Mouse (Mus musculus): ENCODE measurements around the gene Olfr248. TPM values are rescaled to one million over a fixed set of nuclear protein-coding genes. Genes with fewer than 3 reads are reported as not detected.
"Not testable (repeated sequence)": the region's sequence is repeated elsewhere in the genome, so short reads cannot be mapped to it uniquely, and the experiment has no call there.

Olfr248 gene
- not detected in 2 replicates for polyA plus RNA-seq (2014; fragmentation: Nextera tagmentation; extraction: Ambion mirVana)

DNA sequence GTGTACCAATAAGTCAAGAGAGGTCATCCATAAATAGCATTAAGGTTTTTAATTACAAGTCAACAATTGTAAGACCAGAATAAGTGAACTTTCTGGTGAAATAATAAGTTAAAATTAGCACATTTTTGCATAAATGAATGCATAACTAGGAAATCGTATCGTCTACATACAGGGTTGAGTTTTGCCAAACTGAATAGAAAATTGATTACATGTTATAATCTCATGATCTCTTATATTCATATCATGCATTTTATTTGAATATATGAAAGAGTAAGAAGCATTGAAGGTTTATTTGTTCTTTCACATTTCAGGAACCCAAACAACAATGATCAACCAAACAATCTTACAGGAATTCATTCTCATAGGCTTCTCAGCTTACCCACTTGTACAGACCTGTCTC, at the start of gene Olfr248:
Gene Olfr248 (plus strand): TSS at position 301 of the 400 bp plus-strand sequence.
- no peaks in the 10 kb centered on the region for H3K4me1 ChIP-seq (ENCODE audit: control insufficient read depth, insufficient read depth, low read length)
- no peak within 1 kb of the TSS for H3K9ac ChIP-seq (replicated peaks; ENCODE audit: low read depth, low read length)
- no peak within 1 kb of the TSS for H3K27ac ChIP-seq (ENCODE audit: low read depth, low read length)
- ATAC-seq (ENCODE audit: low read depth): no peak
- no peaks in the 10 kb centered on the region for H3K36me3 ChIP-seq (ENCODE audit: control insufficient read depth, insufficient read depth, low read length)
- H3K4me3 ChIP-seq (ENCODE audit: low read depth, low read length): no peak within 1 kb of the TSS
- H3K27me3 ChIP-seq (ENCODE audit: control insufficient read depth, insufficient read depth, low read length): no peaks in the 10 kb centered on the region
- WGBS: 99% methylated on average over 2 of the region's 2 CpGs
- no peaks in the 10 kb centered on the region for H3K9me3 ChIP-seq (ENCODE audit: control insufficient read depth, low read length)
- no peak within 1 kb of the TSS for H3K4me2 ChIP-seq (ENCODE audit: low read depth, low read length)

DNA sequence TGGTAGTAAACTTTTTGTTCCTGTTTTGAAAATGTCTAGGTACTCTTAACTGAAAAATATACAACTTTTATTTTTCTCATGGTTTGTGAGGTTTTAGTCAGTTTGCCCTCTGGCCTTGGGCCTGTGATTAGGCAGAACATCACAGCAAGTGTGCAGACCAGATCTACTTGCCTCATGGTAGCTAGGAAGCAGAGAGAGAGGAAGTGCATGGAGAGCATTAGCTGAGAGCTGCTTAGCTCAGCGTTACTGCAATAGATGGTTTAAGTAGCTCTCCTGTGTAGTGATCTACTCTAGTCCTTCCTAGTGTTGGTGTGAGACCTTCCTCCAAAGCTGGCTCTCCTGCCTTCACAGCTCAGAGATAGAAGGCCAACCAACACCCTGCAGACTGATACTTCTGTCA, 37.2 kb upstream of the Olfr248 start:
- WGBS: 85% methylated on average over 1 of the region's 1 CpGs
- H3K9me3 ChIP-seq (ENCODE audit: control insufficient read depth, low read length); H3K27me3 ChIP-seq (ENCODE audit: control insufficient read depth, insufficient read depth, low read length); H3K36me3 ChIP-seq (ENCODE audit: control insufficient read depth, insufficient read depth, low read length); H3K4me3 ChIP-seq (ENCODE audit: low read depth, low read length); H3K9ac ChIP-seq (replicated peaks; ENCODE audit: low read depth, low read length); H3K4me2 ChIP-seq (ENCODE audit: low read depth, low read length); H3K4me1 ChIP-seq (ENCODE audit: control insufficient read depth, insufficient read depth, low read length); H3K27ac ChIP-seq (ENCODE audit: low read depth, low read length); ATAC-seq (ENCODE audit: low read depth): not testable (repeated sequence)

DNA sequence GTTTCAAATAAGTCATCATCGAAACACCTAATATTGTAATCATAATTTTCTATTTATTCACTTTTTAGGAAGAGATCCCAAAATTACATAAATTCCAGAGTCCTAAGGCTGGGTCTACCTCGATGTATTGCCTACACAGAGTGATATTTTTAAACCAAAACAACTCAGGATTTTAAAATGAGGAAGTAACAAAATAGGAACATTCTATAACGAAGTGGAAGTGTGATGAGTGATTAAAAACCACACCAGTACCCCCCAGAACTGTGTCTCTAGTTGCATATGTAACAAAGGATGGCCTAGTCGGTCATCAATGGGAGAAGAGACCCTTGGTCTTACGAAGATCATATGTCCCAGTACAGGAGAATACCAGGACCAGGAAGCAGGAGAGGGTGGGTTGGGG, 36.2 kb upstream of the Olfr248 start:
- Histone ChIP-seq H3K27ac (ENCODE audit: low read depth, low read length) (no peak overlapping the region), H3K9ac (replicated peaks; ENCODE audit: low read depth, low read length) (no peak overlapping the region), H3K4me3 (ENCODE audit: low read depth, low read length) (no peak overlapping the region), H3K4me1 (ENCODE audit: control insufficient read depth, insufficient read depth, low read length) (no peaks in the 10 kb centered on the region), H3K27me3 (ENCODE audit: control insufficient read depth, insufficient read depth, low read length) (no peaks in the 10 kb centered on the region), H3K9me3 (ENCODE audit: control insufficient read depth, low read length) (no peaks in the 10 kb centered on the region), H3K36me3 (ENCODE audit: control insufficient read depth, insufficient read depth, low read length) (no peaks in the 10 kb centered on the region), H3K4me2 (ENCODE audit: low read depth, low read length) (no peak overlapping the region)
- 81% methylated on average over 5 of the region's 5 CpGs for WGBS
- no peak for ATAC-seq (ENCODE audit: low read depth)

DNA sequence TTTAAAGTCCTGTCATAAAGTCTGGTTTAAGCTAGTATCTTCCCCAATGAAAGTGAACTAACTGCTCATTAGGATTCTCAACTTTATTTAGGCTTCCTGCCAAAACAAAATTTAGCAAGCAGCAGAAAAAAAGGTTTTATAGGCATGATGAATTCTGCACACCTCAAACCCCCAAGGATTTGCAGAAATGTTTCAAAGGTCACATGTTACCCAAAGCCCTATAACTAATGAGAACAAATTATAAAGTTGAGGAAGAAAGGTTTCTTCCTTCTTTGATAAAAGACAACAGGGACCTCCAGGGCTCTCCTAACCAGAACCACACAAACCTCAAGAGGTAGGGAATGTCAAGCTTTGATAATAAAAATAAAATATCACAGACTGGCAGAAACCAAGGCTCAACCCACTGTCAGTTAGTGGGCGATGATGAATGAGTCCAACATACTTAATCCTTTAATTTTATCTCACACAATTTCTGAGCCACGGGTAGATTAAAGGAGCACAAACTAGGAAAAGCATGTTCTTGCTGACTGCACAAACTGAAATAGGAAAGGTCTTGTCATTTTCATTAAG, 25.9 kb upstream of the Olfr248 start, which contains the start of gene Olfr417:
Gene Olfr417 (plus strand): TSS at position 241 of the 570 bp plus-strand sequence.
- no peak within 1 kb of the TSS for H3K4me3 ChIP-seq (ENCODE audit: low read depth, low read length)
- no peak within 1 kb of the TSS for H3K27ac ChIP-seq (ENCODE audit: low read depth, low read length)
- no peak for ATAC-seq (ENCODE audit: low read depth)
- H3K36me3 ChIP-seq (ENCODE audit: control insufficient read depth, insufficient read depth, low read length): no peaks in the 10 kb centered on the region
- H3K9me3 ChIP-seq (ENCODE audit: control insufficient read depth, low read length): no peaks in the 10 kb centered on the region
- no peaks in the 10 kb centered on the region for H3K4me1 ChIP-seq (ENCODE audit: control insufficient read depth, insufficient read depth, low read length)
- H3K27me3 ChIP-seq (ENCODE audit: control insufficient read depth, insufficient read depth, low read length): no peaks in the 10 kb centered on the region
- H3K9ac ChIP-seq (replicated peaks; ENCODE audit: low read depth, low read length): no peak within 1 kb of the TSS
- WGBS: 71% methylated on average over 2 of the region's 2 CpGs
- no peak within 1 kb of the TSS for H3K4me2 ChIP-seq (ENCODE audit: low read depth, low read length)

DNA sequence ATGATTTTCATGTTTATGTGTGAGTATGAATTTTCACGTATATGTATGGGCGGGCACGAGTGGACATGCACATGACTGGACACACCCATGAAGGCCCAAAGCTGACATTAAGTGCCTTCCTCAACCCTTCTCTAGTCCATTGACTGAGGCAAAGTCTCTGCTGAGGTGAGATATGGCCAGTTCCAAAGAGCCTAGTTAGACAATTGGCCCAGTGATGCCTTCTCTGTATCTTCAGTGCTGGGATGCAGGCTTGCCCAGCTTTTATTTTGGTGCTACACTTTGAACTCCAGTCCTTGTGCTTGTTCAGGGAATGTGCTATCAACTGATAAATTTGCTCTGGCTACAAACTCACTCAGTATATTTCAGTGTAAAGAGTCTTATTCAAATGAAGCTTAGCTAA, 17.0 kb upstream of the Olfr248 start:
- H3K27me3 ChIP-seq (ENCODE audit: control insufficient read depth, insufficient read depth, low read length): no peaks in the 10 kb centered on the region
- H3K4me1 ChIP-seq (ENCODE audit: control insufficient read depth, insufficient read depth, low read length): no peaks in the 10 kb centered on the region
- no peaks in the 10 kb centered on the region for H3K9me3 ChIP-seq (ENCODE audit: control insufficient read depth, low read length)
- no peak overlapping the region for H3K27ac ChIP-seq (ENCODE audit: low read depth, low read length)
- no peak overlapping the region for H3K4me2 ChIP-seq (ENCODE audit: low read depth, low read length)
- ATAC-seq (ENCODE audit: low read depth): no peak
- no peaks in the 10 kb centered on the region for H3K36me3 ChIP-seq (ENCODE audit: control insufficient read depth, insufficient read depth, low read length)
- no peak overlapping the region for H3K9ac ChIP-seq (replicated peaks; ENCODE audit: low read depth, low read length)
- no peak overlapping the region for H3K4me3 ChIP-seq (ENCODE audit: low read depth, low read length)
- WGBS: 95% methylated on average over 3 of the region's 3 CpGs

DNA sequence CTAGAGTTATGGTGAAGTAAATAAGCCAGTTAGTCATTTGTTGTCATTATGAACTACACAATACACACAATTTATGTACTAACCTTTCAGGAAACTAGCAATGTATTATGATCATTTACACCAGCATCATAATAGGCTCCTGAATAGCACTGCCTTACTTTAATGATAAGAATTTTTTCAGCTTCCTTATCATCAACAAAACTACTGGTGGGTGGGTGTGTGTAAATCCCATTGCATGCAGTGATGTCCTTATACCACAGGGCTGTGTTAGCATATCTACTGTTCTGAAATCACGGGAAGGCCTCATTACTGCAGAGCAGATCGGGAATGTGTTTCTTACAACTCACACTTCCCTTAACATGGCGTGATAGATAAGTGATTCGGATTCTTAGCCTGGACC, 32.1 kb downstream of the Olfr248 start:
- no peak overlapping the region for H3K27ac ChIP-seq (ENCODE audit: low read depth, low read length)
- H3K9me3 ChIP-seq (ENCODE audit: control insufficient read depth, low read length): no peaks in the 10 kb centered on the region
- no peak for ATAC-seq (ENCODE audit: low read depth)
- H3K4me3 ChIP-seq (ENCODE audit: low read depth, low read length): no peak overlapping the region
- 94% methylated on average over 4 of the region's 4 CpGs for WGBS
- no peak overlapping the region for H3K4me2 ChIP-seq (ENCODE audit: low read depth, low read length)
- H3K4me1 ChIP-seq (ENCODE audit: control insufficient read depth, insufficient read depth, low read length): no peaks in the 10 kb centered on the region
- H3K9ac ChIP-seq (replicated peaks; ENCODE audit: low read depth, low read length): no peak overlapping the region
- H3K36me3 ChIP-seq (ENCODE audit: control insufficient read depth, insufficient read depth, low read length): no peaks in the 10 kb centered on the region
- no peaks in the 10 kb centered on the region for H3K27me3 ChIP-seq (ENCODE audit: control insufficient read depth, insufficient read depth, low read length)

DNA sequence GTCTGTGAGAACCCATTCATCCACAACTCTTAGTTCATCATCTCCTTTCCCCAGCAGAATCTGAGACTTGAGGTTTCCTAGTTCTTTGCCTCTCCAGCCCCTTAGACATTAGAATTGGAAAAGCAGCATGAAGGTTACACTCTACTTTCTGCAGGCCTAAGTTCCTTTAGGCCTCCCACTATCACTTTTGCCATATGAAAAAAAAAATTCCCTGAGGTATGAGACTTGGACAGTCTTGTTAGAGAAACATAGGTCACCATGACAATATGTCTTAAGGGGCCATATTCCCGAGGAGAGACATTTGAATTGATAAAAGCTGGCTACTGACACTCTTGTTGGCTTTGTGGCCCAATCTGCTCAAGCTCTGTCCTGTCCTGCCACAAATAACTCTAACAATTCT, 32.9 kb downstream of the Olfr248 start, which contains the start of gene Olfr414:
Gene Olfr414 (plus strand): TSS at position 301 of the 400 bp plus-strand sequence.
- no peak within 1 kb of the TSS for H3K4me3 ChIP-seq (ENCODE audit: low read depth, low read length)
- no peak within 1 kb of the TSS for H3K4me2 ChIP-seq (ENCODE audit: low read depth, low read length)
- 66% methylated on average over 1 of the region's 1 CpGs for WGBS
- H3K9ac ChIP-seq (replicated peaks; ENCODE audit: low read depth, low read length): no peak within 1 kb of the TSS
- no peak for ATAC-seq (ENCODE audit: low read depth)
- no peaks in the 10 kb centered on the region for H3K36me3 ChIP-seq (ENCODE audit: control insufficient read depth, insufficient read depth, low read length)
- no peaks in the 10 kb centered on the region for H3K4me1 ChIP-seq (ENCODE audit: control insufficient read depth, insufficient read depth, low read length)
- no peak within 1 kb of the TSS for H3K27ac ChIP-seq (ENCODE audit: low read depth, low read length)
- H3K9me3 ChIP-seq (ENCODE audit: control insufficient read depth, low read length): no peaks in the 10 kb centered on the region
- no peaks in the 10 kb centered on the region for H3K27me3 ChIP-seq (ENCODE audit: control insufficient read depth, insufficient read depth, low read length)

DNA sequence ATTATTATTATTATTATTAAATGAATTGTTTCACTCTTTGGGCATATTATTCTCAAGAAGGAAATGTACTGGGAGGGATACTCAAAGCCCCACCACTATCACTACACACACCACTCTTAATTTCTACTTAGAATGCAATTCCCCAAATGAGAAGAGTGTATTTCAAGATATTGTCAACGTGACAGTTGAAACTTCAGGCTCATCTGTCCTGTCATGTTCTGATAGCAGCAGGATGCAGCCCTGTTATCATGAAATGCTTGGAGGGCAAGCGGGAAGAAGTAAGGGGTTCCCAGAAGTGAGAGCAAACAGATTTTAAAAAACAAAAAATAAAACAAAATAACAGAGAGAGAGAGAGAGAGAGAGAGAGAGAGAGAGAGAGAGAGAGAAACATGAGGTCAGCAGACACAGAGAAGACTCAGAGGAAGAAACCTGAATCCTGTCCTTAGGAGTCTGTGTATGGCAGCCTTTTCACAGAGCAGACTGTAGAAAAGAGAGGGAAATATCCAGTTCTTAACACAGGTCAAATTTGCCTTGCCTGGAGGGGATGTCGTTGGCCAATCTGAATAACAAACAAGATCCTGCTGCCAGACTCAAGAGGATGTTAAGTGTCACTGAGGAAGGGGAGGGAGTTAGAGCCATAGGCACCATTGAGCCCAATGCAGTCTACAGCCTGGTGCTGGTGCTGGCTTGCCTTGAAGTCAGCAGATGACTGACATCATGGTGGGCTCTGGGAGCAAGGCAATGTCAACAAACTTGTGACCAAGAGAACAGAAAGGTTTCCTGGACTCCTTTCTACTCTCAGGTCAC, 35.5 kb downstream of the Olfr248 start:
- Histone ChIP-seq H3K4me3 (ENCODE audit: low read depth, low read length) (no peak overlapping the region), H3K27ac (ENCODE audit: low read depth, low read length) (no peak overlapping the region), H3K4me2 (ENCODE audit: low read depth, low read length) (no peak overlapping the region), H3K27me3 (ENCODE audit: control insufficient read depth, insufficient read depth, low read length) (no peaks in the 10 kb centered on the region), H3K9me3 (ENCODE audit: control insufficient read depth, low read length) (no peaks in the 10 kb centered on the region), H3K9ac (replicated peaks; ENCODE audit: low read depth, low read length) (no peak overlapping the region), H3K4me1 (ENCODE audit: control insufficient read depth, insufficient read depth, low read length) (no peaks in the 10 kb centered on the region), H3K36me3 (ENCODE audit: control insufficient read depth, insufficient read depth, low read length) (no peaks in the 10 kb centered on the region)
- WGBS: 64% methylated on average over 3 of the region's 3 CpGs
- no peak for ATAC-seq (ENCODE audit: low read depth)

DNA sequence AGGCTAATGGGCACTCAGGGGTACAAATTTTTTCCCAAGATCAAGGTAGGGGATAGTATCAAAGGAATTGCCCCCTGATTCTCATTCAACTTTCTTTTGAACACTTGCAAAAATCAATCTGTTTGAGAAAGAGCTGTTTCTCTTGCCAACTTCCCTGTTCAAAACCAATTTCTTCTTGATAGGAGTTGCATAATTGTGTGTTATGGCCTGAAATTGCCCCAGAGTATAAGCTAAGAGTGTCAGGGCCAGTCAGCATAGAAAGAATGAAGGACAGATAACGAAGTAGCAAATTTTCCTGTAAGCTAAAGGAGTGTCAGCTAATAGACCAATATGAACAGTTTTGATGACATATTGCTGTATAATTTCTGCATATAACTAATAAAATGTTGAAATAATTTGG, 36.6 kb downstream of the Olfr248 start:
- no peaks in the 10 kb centered on the region for H3K36me3 ChIP-seq (ENCODE audit: control insufficient read depth, insufficient read depth, low read length)
- H3K27me3 ChIP-seq (ENCODE audit: control insufficient read depth, insufficient read depth, low read length): no peaks in the 10 kb centered on the region
- H3K4me3 ChIP-seq (ENCODE audit: low read depth, low read length): no peak overlapping the region
- WGBS: 85% methylated on average over 1 of the region's 1 CpGs
- H3K4me2 ChIP-seq (ENCODE audit: low read depth, low read length): no peak overlapping the region
- no peaks in the 10 kb centered on the region for H3K9me3 ChIP-seq (ENCODE audit: control insufficient read depth, low read length)
- no peak for ATAC-seq (ENCODE audit: low read depth)
- no peaks in the 10 kb centered on the region for H3K4me1 ChIP-seq (ENCODE audit: control insufficient read depth, insufficient read depth, low read length)
- no peak overlapping the region for H3K27ac ChIP-seq (ENCODE audit: low read depth, low read length)
- no peak overlapping the region for H3K9ac ChIP-seq (replicated peaks; ENCODE audit: low read depth, low read length)
